Mouse (Mus musculus): ENCODE measurements around the gene Snu13. TPM values are rescaled to one million over a fixed set of nuclear protein-coding genes. Genes with fewer than 3 reads are reported as not detected.

The Snu13 gene
- polyA plus RNA-seq (2015; fragmentation: Illumina TruSeq; extraction: RNeasy Lipid Tissue Mini Kit (QIAGEN cat#74804); ENCODE audit: insufficient read depth, low replicate concordance): 237 TPM

DNA sequence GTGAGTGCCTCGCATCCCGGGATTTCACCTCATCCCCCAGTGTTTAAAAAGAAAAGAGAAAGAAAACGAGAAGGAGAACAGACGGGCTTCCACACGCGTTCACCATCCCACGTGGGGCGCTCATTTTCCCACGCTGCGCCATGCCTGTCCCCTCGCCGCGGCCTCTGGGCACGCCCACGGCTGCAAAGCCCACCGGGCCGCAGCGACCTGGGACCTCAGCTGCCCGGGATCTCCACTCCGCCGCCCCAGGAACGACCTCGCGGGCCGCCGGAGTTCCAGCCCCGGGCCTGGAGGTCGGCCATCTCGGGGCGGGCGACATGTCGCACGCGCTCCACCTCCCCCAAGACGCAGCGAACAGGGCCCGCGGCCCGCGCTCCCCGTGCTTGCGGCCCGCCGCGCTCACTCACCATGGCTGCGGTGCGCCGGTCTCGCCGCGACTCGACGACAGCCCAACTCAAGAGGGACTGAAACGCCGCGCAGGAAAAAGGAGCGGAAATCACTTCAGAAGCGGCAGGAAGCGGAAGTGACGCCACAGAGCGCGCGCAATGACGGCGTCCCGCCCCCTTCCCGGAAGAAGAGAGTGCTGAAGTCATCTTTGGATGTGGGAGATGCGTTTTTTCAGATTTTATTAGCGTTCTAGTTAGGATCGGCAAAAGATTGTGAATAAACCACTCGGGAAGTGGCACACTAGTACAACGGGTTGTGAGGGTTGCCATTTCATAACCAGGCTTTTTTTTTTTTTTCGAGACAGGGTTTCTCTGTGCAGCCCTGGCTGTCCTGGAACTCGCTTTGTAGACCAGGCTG lies at the start of gene Snu13:
Snu13 (minus strand) TSS at position 519 of the 804 bp plus-strand sequence.

DNA sequence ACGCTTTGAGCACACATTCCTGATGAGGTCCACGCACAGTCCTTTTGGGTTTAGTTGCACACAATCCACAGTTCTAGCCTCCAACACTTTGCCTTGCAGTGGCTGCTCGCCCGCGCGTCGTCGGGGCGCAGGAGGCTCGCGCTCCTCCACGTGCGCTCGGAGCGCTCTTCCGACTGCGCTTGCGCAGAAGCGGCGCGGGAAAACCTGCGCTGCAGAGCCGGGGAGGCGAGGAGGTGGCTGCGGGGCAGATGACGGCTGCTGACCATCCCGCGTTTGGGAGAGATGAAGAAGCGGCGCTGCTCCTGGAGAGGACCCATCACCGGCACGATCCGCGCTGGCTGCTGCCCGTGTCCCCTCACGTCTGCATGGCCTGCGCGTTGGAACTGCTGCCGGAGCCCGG lies 22.5 kb upstream of the Snu13 start, which contains the start of gene Mei1:
Mei1 (plus strand) TSS at position 99 of the 400 bp plus-strand sequence.

DNA sequence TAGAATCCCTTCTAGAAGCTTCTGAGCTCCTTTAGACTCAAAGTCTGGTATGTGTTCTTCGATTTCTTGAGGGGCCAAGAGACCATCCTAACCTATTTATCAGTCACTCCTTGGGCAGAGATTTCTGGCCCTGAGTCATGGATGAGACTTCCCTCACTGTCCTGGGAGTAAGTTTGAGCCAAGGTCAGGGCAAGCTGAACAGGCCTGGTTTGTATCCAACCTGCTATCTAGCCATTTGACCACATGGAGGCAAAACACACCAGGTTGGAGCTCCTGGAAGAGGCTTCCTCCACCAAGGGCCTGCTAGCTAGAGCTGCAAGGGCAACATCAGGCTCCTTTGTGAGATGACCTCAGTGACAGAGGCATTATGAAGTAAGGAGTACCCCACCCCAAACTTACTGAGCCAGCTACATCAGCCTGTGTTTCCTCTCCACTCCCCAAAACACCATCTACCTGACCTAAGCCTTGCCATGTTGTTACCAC lies 11.4 kb upstream of the Snu13 start, which contains the start of gene 4930407I10Rik:
4930407I10Rik (plus strand) TSS at position 433 of the 483 bp plus-strand sequence.

DNA sequence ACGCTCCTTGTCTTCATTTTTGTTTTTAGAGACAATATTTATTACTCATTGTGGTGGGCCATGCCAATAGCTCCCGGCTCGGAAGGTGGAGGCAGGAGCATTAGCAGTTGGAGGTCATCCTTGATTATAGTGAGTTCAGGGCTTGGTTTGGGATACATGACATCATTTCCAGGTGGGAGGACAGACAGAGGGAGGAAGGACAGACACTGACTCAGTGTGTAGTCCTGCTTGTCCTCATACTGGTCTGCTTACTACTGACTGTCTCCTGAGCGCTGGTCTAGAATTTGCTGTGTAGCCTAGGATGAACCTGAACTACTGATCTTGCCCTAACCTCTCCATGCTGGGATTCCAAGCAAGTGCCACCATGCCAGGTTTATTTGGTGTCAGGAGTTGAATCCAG lies 13.6 kb downstream of the Snu13 start, which contains the start of gene Desi1:
Desi1 (minus strand) TSS at position 101 of the 400 bp plus-strand sequence.

Other genes with a start within 250 kb of the Snu13 start
- gene Tef, start 245.2 kb downstream of the Snu13 start, polyA plus RNA-seq (2015; fragmentation: Illumina TruSeq; extraction: RNeasy Lipid Tissue Mini Kit (QIAGEN cat#74804); ENCODE audit: insufficient read depth, low replicate concordance): 46.9 TPM
- 19.5 TPM for gene Tob2, start 188.8 kb downstream of the Snu13 start, polyA plus RNA-seq (2015; fragmentation: Illumina TruSeq; extraction: RNeasy Lipid Tissue Mini Kit (QIAGEN cat#74804); ENCODE audit: insufficient read depth, low replicate concordance)
- gene Phf5a, start 175.7 kb downstream of the Snu13 start, polyA plus RNA-seq (2015; fragmentation: Illumina TruSeq; extraction: RNeasy Lipid Tissue Mini Kit (QIAGEN cat#74804); ENCODE audit: insufficient read depth, low replicate concordance): 84.3 TPM
- 69.1 TPM for gene Aco2, start 175.3 kb downstream of the Snu13 start, polyA plus RNA-seq (2015; fragmentation: Illumina TruSeq; extraction: RNeasy Lipid Tissue Mini Kit (QIAGEN cat#74804); ENCODE audit: insufficient read depth, low replicate concordance)
- gene Polr3h, start 121.4 kb downstream of the Snu13 start, polyA plus RNA-seq (2015; fragmentation: Illumina TruSeq; extraction: RNeasy Lipid Tissue Mini Kit (QIAGEN cat#74804); ENCODE audit: insufficient read depth, low replicate concordance): 7.3 TPM
- 1.7 TPM for gene Csdc2, start 110.8 kb downstream of the Snu13 start, polyA plus RNA-seq (2015; fragmentation: Illumina TruSeq; extraction: RNeasy Lipid Tissue Mini Kit (QIAGEN cat#74804); ENCODE audit: insufficient read depth, low replicate concordance)
- 8.7 TPM for gene Pmm1, start 86.7 kb downstream of the Snu13 start, polyA plus RNA-seq (2015; fragmentation: Illumina TruSeq; extraction: RNeasy Lipid Tissue Mini Kit (QIAGEN cat#74804); ENCODE audit: insufficient read depth, low replicate concordance)
- not detected for gene 1700029P11Rik, start 67.1 kb downstream of the Snu13 start, polyA plus RNA-seq (2015; fragmentation: Illumina TruSeq; extraction: RNeasy Lipid Tissue Mini Kit (QIAGEN cat#74804); ENCODE audit: insufficient read depth, low replicate concordance)
- gene Xrcc6, start 59.8 kb downstream of the Snu13 start, polyA plus RNA-seq (2015; fragmentation: Illumina TruSeq; extraction: RNeasy Lipid Tissue Mini Kit (QIAGEN cat#74804); ENCODE audit: insufficient read depth, low replicate concordance): 51.6 TPM
- gene Desi1, start 13.7 kb downstream of the Snu13 start, polyA plus RNA-seq (2015; fragmentation: Illumina TruSeq; extraction: RNeasy Lipid Tissue Mini Kit (QIAGEN cat#74804); ENCODE audit: insufficient read depth, low replicate concordance): 24.1 TPM
- not detected for gene 4930407I10Rik, start 11.6 kb upstream of the Snu13 start, polyA plus RNA-seq (2015; fragmentation: Illumina TruSeq; extraction: RNeasy Lipid Tissue Mini Kit (QIAGEN cat#74804); ENCODE audit: insufficient read depth, low replicate concordance)
- not detected for gene Mei1, start 22.4 kb upstream of the Snu13 start, polyA plus RNA-seq (2015; fragmentation: Illumina TruSeq; extraction: RNeasy Lipid Tissue Mini Kit (QIAGEN cat#74804); ENCODE audit: insufficient read depth, low replicate concordance)
- 33.7 TPM for gene Ccdc134, start 80.3 kb upstream of the Snu13 start, polyA plus RNA-seq (2015; fragmentation: Illumina TruSeq; extraction: RNeasy Lipid Tissue Mini Kit (QIAGEN cat#74804); ENCODE audit: insufficient read depth, low replicate concordance)
- gene Srebf2, start 99.6 kb upstream of the Snu13 start, polyA plus RNA-seq (2015; fragmentation: Illumina TruSeq; extraction: RNeasy Lipid Tissue Mini Kit (QIAGEN cat#74804); ENCODE audit: insufficient read depth, low replicate concordance): 50.6 TPM
- gene Shisa8, start 165.2 kb upstream of the Snu13 start, polyA plus RNA-seq (2015; fragmentation: Illumina TruSeq; extraction: RNeasy Lipid Tissue Mini Kit (QIAGEN cat#74804); ENCODE audit: insufficient read depth, low replicate concordance): 0.11 TPM
- gene Tnfrsf13c, start 176.8 kb upstream of the Snu13 start, polyA plus RNA-seq (2015; fragmentation: Illumina TruSeq; extraction: RNeasy Lipid Tissue Mini Kit (QIAGEN cat#74804); ENCODE audit: insufficient read depth, low replicate concordance): 108 TPM
- 4.6 TPM for gene Cenpm, start 197.2 kb upstream of the Snu13 start, polyA plus RNA-seq (2015; fragmentation: Illumina TruSeq; extraction: RNeasy Lipid Tissue Mini Kit (QIAGEN cat#74804); ENCODE audit: insufficient read depth, low replicate concordance)
- gene 1500009C09Rik, start 204.8 kb upstream of the Snu13 start, polyA plus RNA-seq (2015; fragmentation: Illumina TruSeq; extraction: RNeasy Lipid Tissue Mini Kit (QIAGEN cat#74804); ENCODE audit: insufficient read depth, low replicate concordance): not detected
- 3.2 TPM for gene Sept3, start 227.3 kb upstream of the Snu13 start, polyA plus RNA-seq (2015; fragmentation: Illumina TruSeq; extraction: RNeasy Lipid Tissue Mini Kit (QIAGEN cat#74804); ENCODE audit: insufficient read depth, low replicate concordance)

All from spleen, adult 10 weeks (tissue).